Mouse (Mus musculus): ENCODE results near the gene Enpp5.
A peak's percentile ranks its signal among the peaks of the same experiment; 100 is the strongest.

Enpp5 gene

DNA sequence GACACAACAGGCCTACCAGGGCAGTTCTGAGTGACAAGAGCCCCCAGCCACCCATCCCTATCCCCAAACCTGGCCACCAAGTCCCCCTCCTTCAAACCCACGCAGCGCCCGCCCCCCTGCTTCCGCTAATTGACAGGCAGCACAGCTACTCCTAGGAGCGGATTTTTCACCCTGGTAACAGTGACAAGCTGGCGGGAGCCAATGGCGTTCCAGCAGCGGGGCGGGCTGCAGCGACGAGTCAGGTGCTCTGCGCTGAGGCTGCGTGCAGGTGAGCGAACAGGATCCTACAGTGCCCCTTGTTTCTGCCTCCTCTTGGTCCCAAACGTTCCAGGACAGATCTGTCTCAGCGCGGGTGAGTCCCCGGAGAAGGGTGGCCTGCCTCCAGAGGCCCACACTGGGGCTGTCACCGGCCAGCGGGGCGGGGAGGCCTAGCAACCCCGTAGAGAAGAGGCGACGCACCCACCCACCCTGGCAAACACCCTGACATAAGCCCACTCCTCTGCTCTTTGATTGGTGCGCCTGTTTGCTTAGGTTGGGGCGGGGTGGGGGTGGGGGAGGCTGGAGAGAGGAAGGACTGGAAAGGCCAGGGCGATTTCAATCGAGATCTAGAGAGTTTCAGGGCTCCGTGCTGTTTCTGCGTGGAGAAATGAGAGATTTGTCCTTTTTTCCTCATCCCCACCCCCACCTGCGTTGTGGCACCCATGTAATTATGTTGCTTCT, at the start of gene Enpp5:
Gene Enpp5 (plus strand): TSS at position 183 of the 720 bp plus-strand sequence.
- DNase-seq (ENCODE audit: low read depth, low spot score) = peak; percentile 68

DNA sequence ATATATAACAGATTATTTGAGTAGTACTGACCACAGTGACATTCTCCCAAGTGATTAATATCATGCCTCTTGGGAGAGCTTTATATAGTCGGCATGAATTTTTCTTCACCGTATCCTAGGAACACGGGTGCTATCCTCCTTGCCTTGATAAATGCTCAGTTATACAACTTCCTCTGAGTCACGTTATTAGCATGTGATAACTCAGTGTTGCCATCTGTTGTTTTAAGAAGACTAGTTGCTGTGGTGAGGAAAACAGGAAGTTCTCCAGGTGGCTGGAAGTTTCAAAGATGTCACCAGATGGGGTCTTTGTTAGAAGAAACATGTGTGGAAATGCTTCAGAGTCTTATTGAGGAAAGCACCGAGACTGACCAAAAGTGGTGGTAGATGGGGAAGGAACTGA, 49.0 kb upstream of the Enpp5 start:
- no peak for DNase-seq (ENCODE audit: low read depth, low spot score)

DNA sequence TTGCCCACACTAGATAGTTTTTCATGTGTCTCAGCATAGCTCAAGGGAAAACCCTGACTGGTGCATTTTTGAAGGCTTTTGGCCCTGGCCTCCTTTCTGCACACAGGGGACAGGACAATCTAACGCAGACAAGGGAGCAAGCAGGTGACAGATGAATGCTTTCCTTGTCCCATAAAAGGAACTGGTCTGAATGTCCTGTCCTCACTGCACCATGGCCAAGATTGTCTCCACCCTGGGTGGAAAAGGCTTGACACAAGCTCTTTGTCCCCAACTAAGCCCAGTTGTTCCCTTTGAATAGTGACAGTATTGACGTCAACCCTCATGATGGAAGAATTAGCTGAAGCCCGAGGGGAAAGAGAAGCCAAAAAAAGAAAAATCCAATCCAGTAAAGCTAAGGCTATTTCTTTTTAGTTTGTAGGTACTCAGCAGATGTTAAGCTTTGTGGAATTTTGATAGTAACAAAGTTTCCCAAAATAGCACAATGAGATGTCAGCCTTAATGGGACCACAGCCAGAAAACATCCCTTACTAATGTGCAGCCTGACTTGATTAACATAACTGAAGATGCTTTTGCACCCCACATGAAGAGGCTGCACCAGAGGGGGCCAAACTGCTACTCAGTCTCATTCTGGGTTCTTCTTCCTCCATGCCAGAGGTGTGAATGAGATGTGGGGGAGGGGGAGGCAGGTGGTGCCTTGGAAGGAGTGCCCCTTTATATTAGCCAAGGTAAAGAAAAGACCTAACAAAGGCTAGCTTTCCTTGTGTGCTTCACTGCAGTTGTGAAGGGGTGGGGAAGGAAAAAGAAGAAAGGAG, 47.6 kb upstream of the Enpp5 start:
- DNase-seq (ENCODE audit: low read depth, low spot score) = no peak

DNA sequence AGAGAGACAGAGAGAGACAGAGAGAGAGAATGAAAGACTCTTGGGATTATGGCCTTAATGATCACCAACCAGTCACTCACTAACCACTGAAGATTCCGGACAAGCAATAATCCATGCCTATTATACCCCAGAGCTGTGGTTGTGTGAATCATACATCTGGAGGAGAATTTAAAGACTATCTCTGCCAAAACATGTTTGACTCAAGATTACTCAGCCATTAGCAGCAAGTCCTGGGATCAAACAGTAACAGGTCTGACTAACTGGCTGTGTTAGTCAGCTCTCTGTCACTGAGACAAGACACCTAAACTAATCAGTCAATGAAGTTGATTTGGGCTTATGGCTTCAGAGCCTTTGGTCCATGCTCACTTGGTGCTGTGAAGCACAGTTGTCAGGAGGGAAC, 43.6 kb upstream of the Enpp5 start:
- no peak for DNase-seq (ENCODE audit: low read depth, low spot score)

DNA sequence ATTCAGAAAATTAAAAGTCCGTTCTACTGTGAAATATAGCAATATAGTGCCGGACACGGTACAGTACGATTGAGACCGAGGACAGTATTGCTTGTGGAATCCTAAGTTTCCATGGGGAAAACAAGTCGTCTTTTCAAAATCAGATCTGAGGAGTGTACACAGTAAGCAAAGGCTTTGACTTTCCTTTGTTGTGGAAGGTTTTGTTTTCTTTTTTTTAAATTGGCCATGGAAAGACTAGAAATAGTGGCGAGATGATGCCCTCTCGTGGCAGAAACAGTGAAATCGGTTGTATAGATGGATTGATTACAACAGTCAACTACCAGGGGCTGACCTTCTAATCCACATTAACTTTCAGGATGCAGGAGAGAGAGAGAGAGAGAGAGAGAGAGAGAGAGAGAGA, 40.0 kb upstream of the Enpp5 start:
- DNase-seq (ENCODE audit: low read depth, low spot score) = peak; percentile 37

DNA sequence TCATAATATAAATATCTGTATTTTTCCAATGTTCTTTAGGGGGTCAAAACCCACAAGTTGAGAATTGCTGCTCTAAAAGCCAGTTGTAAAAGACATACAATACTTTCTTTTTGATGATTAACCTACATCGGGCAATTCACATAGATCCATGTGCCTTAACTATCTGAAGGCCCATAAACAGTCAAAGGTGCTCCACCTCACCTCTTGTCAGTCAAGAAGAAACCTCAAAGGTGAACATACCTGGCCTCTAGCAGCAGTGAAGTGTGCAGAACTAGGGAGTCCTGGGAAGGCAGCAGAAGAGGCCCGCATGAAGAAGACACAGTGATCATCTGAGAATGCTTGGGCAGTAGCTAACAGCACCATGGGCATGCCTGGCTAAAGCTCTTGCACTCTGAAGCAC, 38.2 kb upstream of the Enpp5 start:
- no peak for DNase-seq (ENCODE audit: low read depth, low spot score)

DNA sequence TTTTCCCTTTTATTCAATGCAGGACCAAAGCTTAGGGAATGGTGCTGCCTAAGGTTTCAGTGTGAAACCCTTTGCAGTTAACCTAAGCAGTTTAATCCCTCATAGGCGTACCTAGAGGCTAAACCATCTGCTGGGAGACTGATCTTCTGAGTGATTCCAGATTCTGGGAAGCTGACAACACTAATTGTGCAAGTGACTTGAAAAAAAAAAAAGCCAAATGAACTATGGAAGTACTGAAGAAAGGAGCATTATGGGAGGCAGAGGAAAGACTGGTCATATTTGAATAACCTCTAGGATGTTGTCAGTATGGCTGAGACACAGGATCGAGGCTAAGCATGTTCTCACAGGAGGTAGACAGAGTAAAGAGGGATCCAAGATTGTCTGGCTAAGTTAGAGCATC, 36.3 kb upstream of the Enpp5 start:
- no peak for DNase-seq (ENCODE audit: low read depth, low spot score)

DNA sequence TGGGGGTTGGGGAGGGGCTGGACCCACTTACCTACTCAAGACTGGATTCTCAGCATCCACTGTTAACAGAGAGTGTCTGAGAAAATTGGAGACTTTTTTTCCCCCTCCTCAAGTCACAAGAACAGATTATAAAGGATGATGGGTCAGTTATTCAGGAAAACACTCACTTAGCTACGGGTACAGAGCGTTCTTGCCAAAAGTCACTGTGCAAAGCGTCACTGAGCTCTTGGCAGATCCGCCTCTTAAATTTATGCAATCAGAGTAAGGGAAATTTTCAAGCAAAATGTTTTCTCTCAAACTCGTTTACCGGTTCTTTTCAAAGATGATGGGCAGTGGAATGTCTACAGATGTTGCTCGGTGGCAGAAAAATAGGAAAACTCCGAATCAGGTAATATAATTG, 35.8 kb upstream of the Enpp5 start:
- no peak for DNase-seq (ENCODE audit: low read depth, low spot score)

DNA sequence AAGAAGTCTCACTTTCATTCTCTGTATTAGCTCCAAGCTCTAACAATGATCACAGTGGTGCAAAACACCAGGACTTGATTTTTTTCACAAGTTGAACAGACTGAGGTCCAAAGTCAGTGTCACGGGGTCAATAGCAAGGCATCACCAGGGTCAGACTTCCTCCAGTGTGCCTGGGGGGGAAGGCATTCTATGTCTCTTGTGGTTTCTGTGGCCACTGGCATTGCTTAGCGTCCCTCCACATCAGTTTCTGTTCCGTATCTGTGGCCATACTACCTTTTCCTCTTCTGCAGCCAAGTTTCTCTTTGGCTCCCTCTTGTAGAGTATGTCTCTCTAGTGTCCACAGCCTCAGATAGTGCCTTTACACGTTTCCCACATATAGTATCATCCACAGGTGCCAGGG, 25.2 kb upstream of the Enpp5 start:
- no peak for DNase-seq (ENCODE audit: low read depth, low spot score)

DNA sequence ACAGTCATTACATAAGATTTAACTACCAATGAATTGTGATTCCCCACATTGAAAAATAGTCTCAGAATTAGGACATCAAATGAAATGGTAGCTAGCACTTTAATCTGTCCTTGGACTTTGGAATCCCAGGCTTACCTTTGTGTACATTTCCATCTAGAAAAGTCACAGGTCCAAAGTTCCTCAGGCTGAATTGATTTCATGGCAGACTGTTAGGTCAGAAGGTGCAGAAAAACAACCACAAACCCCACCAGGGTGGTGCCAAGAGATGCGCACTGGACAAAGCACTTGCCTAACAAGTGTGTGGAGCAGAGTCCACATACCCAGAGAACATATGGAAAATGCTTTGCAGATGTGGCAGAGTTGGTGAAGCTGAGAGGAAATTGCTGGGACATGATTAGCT, 21.5 kb upstream of the Enpp5 start:
- DNase-seq (ENCODE audit: low read depth, low spot score) = no peak

DNA sequence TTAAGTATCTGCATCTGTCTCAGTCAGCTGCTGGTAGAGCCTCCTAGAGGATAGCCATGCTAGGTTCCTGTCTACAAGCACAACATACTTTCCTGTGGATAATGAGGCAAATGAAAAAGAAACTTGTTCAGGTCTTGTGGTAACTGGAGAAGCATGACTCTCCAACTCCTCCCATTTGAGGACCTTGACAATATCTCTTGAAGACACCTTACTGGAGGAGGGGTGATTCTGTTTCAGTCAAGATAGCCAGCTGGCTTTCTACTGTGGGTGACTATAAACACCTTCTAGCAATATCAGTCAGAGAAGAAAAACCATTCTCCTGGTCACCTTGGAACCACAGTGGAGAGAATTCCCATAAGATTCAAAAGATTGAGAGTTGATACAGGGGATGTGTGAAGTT, 20.5 kb upstream of the Enpp5 start:
- DNase-seq (ENCODE audit: low read depth, low spot score) = no peak

DNA sequence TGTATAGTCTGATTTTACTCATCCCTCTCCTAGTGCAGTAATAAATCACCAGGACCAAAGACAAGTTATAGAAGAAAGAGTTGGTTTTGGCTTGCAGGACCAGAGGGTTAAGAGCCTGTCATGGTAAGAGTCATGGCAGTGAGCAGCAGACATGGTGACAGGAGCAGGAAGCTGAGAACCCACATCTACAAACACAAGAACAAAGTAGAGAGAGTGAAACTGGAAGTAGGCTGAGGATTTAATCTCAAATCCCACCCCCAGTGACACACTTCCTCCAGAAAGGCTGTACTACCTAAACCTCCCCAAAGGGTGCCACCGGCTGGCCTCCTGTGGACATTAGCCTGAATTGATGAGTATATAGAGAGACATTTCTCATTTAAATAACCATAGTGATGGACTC, 17.8 kb upstream of the Enpp5 start:
- no peak for DNase-seq (ENCODE audit: low read depth, low spot score)

DNA sequence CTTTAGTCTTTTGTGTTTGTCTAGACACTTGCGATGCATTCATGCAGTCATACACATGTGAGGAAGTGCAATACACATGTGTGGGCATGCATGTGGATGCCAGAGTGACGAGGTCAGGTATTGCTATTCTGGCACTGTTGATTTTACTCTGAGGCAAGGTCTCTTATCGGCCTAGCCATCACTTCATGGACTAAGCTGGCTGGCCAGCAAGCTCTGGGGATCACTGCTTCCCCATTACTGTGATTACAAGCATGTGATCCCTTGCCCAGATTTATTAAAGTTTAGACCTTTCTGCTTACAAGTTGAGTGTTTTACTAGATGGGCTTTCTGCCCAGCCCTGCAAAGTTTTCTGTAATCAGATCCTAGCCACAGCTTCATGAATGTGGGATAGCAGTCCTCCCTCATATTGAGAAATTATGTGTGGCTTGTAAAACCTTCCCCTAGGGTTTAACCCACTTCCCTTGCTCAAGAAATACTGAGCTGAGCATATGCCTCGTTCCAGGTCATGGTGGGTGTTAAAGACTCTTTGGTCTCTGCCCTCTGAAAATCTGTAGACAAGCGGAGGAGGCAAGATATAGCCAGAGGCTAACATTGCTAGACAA, 17.2 kb upstream of the Enpp5 start:
- no peak for DNase-seq (ENCODE audit: low read depth, low spot score)

DNA sequence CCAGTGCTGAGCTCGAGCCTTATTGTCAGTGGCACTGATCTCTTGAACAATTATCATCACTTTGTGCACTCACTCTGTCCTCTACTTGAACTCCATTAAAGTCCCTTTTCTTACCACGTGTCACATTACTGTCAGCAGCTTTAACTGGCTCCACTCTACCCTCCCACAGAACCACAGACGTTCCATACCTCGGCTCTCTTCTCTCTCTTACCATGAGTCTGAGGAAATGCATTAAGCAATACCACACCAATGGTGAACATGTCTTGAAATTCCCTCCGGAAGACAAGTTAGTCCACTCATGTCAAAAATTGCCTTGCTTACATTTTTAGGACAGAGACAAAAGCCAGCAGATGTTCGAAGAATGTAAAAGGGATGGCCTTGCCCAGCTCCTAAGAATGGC, 9.7 kb upstream of the Enpp5 start:
- no peak for DNase-seq (ENCODE audit: low read depth, low spot score)

DNA sequence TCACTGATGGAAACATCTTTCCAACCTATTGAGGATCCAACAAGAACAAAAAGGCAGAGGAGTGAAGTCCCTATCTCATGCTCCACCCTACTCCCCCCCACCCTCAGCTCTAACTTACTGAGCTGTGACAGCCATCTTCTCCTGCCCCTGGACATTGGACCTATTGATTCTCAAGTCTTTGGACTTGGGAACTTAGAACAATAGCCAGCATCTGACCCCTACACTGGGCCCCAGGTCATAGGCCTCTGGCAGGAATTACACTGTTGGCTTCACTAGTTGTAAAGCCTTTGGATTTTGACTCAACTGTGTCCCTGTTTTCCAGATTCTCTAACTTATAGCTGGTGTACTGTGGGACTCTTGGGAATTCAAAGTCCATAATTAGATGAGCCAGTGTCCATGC, 6.9 kb upstream of the Enpp5 start:
- no peak for DNase-seq (ENCODE audit: low read depth, low spot score)

DNA sequence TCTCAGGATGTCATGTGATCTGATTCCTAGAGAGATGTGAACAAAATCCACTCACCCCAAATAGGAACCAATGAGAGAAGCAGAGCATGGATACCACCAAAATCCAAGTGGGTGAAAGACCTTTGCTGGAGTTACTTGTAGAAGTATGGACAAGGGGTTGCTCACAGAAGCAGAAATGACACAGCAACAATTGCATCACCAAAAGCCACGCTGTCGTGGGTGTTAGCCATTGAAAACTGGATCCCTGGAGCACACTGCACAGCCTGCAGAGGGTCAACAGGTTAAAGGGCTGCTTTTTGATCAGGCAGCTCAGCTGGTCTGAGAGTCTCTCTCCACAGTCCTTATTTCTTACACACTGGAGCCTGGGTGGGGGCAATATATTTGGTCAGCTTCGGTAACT, 3.0 kb upstream of the Enpp5 start:
- no peak for DNase-seq (ENCODE audit: low read depth, low spot score)

DNA sequence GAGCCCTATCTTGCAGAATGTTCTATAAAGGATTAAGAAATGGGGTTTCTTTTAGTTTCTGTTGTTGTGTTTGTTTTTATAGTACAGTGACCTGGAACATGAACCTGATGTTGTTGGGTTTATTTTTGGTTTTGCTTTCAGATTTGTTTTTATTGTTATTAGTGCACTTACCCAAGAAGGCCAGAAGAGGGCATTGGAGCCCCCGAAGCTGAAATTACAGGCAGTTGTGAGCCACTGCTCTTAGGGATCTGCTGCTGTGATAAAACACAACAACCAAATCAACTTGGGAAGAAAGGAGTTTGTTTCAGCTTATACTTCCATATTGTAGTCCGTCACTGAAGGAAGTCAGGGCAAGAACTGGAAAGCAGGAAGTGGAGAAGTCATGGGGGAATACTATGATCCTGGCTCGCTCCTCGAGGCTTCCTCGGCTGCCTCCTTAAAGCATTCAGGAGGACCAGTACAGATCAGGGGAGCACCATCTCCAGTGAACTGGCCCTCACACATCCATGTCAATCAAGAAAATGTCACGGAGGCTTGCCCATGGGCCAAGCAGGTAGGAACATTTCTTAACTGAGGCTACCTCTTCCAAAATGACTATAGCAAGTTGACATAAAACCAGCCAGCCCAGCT, 2.4 kb upstream of the Enpp5 start:
- DNase-seq (ENCODE audit: low read depth, low spot score) = peak; percentile 31

DNA sequence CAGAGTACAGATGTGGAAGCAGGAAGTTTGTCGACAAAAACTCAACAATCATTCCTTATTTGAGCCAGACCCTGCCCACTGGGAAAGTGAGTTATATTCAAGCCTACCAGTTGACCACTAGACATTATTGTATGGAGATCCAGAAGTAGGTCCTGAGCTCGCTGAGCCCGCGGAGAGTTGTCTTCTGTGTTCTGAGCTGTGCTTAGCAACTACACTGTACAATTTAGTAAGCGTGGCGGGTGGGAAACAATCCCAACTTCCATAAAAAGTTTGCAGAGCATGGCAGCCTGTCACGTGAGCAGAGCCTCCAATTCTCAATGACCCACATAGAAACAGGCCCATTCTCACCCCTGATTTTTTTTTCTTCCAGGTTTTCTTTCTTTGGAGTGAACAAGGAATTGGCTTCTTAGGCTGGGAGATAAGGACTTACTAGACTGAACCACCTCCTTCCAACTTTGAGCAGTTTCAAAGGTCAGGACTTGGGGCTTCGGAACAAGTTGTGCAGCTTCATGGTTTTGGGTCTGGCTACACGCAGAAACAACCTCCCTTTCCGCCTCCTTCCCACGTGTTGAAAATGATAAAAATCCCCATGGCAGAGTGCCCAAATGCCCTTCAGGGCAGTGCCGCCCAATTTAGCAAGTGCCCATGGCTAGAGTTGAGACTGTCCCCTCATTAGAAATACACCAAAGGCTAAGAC, 1.3 kb upstream of the Enpp5 start:
- no peak for DNase-seq (ENCODE audit: low read depth, low spot score)

DNA sequence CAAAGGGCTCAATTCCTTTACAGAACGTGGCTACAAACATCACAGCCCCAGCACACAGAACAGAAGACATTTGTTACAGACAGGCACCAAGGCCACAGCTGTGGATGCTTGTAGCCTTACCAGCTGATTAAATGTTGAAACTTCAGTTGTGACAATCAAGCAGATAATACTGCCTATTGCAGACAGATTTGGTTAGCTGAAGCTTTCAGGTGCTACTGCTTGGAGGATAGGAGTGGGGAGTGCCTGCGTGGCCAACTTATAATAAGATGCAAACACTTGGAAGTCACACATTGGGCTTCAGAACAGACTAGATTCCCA, 811 bp upstream of the Enpp5 start:
- no peak for DNase-seq (ENCODE audit: low read depth, low spot score)

DNA sequence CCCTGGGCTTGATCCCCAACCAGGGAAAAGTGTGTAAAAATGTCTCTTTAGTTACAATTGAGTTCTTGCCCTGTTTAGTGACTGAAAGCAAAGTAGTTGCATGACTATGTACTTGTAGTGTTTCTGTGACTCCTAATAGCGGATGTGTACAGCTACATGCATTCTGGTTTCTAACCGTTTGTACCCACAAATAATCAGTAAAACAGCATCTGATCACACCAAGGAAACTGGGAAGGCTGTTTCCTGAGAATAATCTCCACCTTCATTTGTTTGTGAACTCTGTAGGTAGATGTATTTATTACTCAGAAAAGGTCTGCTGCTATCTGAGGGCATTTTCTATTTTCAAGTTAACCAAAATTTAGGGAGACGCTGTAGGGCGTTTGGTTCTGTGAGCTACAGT, 4.5 kb downstream of the Enpp5 start:
- DNase-seq (ENCODE audit: low read depth, low spot score) = no peak

DNA sequence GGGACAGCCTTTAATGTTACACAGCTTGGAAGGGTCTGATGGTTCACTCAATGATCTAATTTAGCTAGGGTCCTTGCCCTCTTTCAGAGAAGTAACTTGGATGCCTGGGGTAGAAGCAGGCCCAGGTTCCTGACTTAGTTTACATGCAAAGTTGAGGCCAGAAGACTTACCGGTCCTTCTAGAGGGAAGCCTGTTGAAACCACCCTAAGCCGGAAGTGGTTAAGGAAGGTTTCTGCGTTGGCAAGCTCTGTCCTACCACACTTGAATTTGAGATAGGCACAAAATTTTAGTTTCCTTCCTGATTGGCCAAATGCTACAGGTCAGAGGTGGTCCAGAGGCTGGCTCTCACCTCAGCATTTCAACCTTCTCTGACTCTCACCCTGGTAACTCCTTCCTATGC, 9.6 kb downstream of the Enpp5 start:
- no peak for DNase-seq (ENCODE audit: low read depth, low spot score)

DNA sequence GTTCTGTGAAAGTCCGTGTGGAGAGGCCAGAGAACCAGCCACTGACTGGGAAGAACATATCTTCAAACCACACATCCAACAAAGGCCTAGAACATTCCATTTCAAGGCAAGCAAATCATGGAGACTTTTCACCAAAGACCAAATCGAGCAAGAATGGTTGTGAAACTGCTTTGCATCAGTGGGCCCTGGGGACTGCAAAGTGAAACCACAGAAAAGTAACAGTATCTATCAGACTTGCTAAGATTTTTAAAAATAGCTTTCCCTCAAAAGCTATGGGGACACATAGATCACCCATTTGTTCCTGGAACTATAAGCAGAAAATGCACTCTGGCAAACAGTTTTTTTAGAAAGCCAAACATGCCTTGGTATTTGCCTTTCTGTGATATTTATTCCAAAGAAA, 12.3 kb downstream of the Enpp5 start:
- no peak for DNase-seq (ENCODE audit: low read depth, low spot score)

Measured in mesoderm, embryonic 11.5 days (tissue).